Mouse (Mus musculus): Measurements from ENCODE around the gene Rpl22. TPM values are rescaled to one million over a fixed set of nuclear protein-coding genes. Genes with fewer than 3 reads are reported as not detected.

Rpl22 gene
- polyA plus RNA-seq (2012; rRNA removed; ENCODE audit: low replicate concordance) = 24.0 and 42.5 TPM in 2 replicates

GRCm38 (mm10) chr4:152325574-152326411, at the start of gene Rpl22:
Gene Rpl22 (plus strand): TSS chr4:152325742.

GRCm38 (mm10) chr4:152291562-152291961, 34.0 kb upstream of the Rpl22 start, which contains the start of gene Hes3:
Gene Hes3 (minus strand): TSS chr4:152291662.

GRCm38 (mm10) chr4:152296874-152297861, 28.4 kb upstream of the Rpl22 start, which contains the start of gene Icmt:
Gene Icmt (plus strand): TSS chr4:152297227.

GRCm38 (mm10) chr4:152318517-152319234, 6.9 kb upstream of the Rpl22 start, which contains the start of gene Rnf207:
Gene Rnf207 (minus strand): TSS chr4:152318993.

GRCm38 (mm10) chr4:152338419-152339292, 13.1 kb downstream of the Rpl22 start, which contains the start of gene Chd5:
Gene Chd5 (plus strand): TSS chr4:152338651.

Other genes with a start within 250 kb of the Rpl22 start
- 22.6 and 29.2 TPM in 2 replicates for gene Tnfrsf25, start 209.8 kb upstream of the Rpl22 start, polyA plus RNA-seq (2012; rRNA removed; ENCODE audit: low replicate concordance)
- gene Espn, start 173.4 kb upstream of the Rpl22 start, polyA plus RNA-seq (2012; rRNA removed; ENCODE audit: low replicate concordance) = 2.4 and 6.5 TPM in 2 replicates
- 0.19 and 0.22 TPM in 2 replicates for gene Hes2, start 166.9 kb upstream of the Rpl22 start, polyA plus RNA-seq (2012; rRNA removed; ENCODE audit: low replicate concordance)
- gene Acot7, start 147.6 kb upstream of the Rpl22 start, polyA plus RNA-seq (2012; rRNA removed; ENCODE audit: low replicate concordance) = 19.6 and 21.3 TPM in 2 replicates
- gene Gpr153, start 51.5 kb upstream of the Rpl22 start, polyA plus RNA-seq (2012; rRNA removed; ENCODE audit: low replicate concordance) = 44.3 and 85.3 TPM in 2 replicates
- not detected in 2 replicates for gene Hes3, start 34.1 kb upstream of the Rpl22 start, polyA plus RNA-seq (2012; rRNA removed; ENCODE audit: low replicate concordance)
- gene Icmt, start 28.5 kb upstream of the Rpl22 start, polyA plus RNA-seq (2012; rRNA removed; ENCODE audit: low replicate concordance) = 21.4 and 27.7 TPM in 2 replicates
- 2.9 and 3.8 TPM in 2 replicates for gene Rnf207, start 6.7 kb upstream of the Rpl22 start, polyA plus RNA-seq (2012; rRNA removed; ENCODE audit: low replicate concordance)
- gene Chd5, start 12.9 kb downstream of the Rpl22 start, polyA plus RNA-seq (2012; rRNA removed; ENCODE audit: low replicate concordance) = 0.11 and 0.12 TPM in 2 replicates
- gene Nphp4, start 151.0 kb downstream of the Rpl22 start, polyA plus RNA-seq (2012; rRNA removed; ENCODE audit: low replicate concordance) = 0.85 and 1.8 TPM in 2 replicates
- 13.7 and 30.8 TPM in 2 replicates for gene Kcnab2, start 152.1 kb downstream of the Rpl22 start, polyA plus RNA-seq (2012; rRNA removed; ENCODE audit: low replicate concordance)

All from mammary gland, adult 2 months (tissue).